Mouse (Mus musculus) left cerebral cortex, postnatal 25 days (tissue): ENCODE results near the gene Ttf1. TPM values are rescaled to one million over a fixed set of nuclear protein-coding genes. Genes with fewer than 3 reads are reported as not detected.

ENCODE experiments used
- DNase-seq, 2 experiments: peaks; one replicate each; pipeline ENCODE4 v3.0.0; 2022; ENCODE audit warnings: low spot score in 2 of 2, mixed read lengths in 1 of 2
- intact Hi-C: fragments of 180-260 bp; cut with DNase I; formaldehyde crosslinking; loops from one replicate; pipeline ENCODE4 v1.15.1; 2025
- total RNA-seq, 2 experiments: library from RNA; stranded (reverse); gene quantifications; 2 replicates each; pipeline ENCODE4 v1.2.3; 2021

The Ttf1 gene
- 10 to 100 TPM in 1 of 2 experiments, 1 to 10 TPM in 1; 9.6 to 10.9 TPM for total RNA-seq

GRCm38 (mm10) chr2:29060135-29060597 lies at the start of gene Ttf1:
Gene Ttf1 (plus strand): TSS chr2:29060262.
- intact Hi-C loops = loop anchor here (2.0 kb wide), 1 partner anchor 65 kb away; the partner anchor contains the start of gene Setx
- DNase-seq = peak; percentile 90 to 96

GRCm38 (mm10) chr2:29012523-29012922 lies 47.5 kb upstream of the Ttf1 start:
- intact Hi-C loops = no loop called here
- DNase-seq = no peak

DNA sequence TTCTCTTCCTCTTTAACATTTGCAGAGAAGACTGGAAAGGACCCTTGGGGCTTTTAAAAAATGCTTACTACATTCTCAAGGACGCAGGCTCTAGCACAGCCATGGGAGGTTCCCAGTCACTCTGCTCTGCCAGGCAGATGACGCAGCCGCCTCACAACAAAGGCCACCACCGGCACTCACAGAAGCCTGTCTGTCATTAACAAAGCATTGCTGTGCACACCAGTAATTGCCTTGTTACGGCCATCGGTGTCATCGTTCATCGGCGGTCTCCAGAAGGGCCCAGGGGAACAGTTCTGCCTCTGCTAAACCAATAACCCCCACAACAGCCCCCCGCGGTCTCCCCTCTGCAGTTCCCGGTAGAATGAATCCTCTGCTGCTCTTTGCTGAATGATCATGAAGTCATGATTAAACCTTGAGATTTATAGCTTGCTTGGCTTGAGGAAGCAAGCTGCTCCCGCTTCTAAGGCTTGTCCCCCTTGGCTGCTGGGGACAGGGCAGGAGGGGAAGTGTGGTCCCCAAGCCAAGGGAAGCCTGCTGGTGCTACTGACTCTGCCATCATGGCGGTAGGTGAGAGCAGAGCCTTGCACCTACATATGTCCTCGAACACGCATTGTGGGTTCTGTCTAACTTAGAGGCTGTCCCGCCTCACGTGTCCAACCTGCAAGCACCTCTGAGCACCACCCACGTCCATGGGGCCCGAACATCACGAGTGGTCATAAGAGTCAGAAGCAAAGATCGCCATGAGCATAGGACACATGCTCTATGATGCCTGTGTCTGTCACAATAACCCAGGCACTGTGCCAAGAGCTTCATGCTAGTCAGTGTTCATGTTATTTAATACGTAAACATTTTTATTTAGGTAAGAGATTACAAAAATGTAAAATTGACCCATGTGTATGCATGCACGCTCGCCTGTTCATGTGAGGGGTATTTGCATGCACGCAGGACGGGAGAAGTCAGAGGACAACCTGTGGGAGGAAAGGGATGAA lies 43.2 kb upstream of the Ttf1 start:
- intact Hi-C loops = no loop called here

GRCm38 (mm10) chr2:29018680-29019079 lies 41.4 kb upstream of the Ttf1 start:
- intact Hi-C loops = no loop called here
- no peak for DNase-seq

More for the DNA sequence above, 43.2 kb upstream of the Ttf1 start:
- DNase-seq = no peak

GRCm38 (mm10) chr2:29021025-29021424 lies 39.0 kb upstream of the Ttf1 start:
- DNase-seq = no peak
- intact Hi-C loops = no loop called here

DNA sequence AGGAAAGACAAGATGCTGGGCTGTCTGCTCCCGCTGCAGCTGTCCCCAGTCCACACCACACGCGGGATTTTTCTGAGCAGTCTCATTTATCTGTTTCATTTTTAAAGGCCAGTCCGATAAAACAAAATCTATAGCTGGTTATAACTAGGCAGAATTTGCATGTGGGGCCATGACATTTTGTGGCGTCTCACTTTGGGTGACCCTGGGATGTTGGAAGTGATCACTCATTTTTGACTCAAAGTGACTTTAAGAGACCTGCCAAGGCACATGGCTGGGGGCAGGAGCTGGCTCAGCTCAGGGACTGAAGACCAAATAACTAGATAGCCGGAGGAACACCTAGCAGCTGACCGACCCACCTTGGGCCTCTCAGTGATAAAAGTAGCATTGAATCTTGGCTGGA lies 37.1 kb upstream of the Ttf1 start:
- no peak for DNase-seq

GRCm38 (mm10) chr2:29025284-29025683 lies 34.8 kb upstream of the Ttf1 start:
- peak; percentile 23 to 92 for DNase-seq
- intact Hi-C loops = no loop called here

More for the DNA sequence above, 37.1 kb upstream of the Ttf1 start:
- intact Hi-C loops = no loop called here

GRCm38 (mm10) chr2:29030048-29030734 lies 29.9 kb upstream of the Ttf1 start:
- no peak for DNase-seq
- intact Hi-C loops = no loop called here

GRCm38 (mm10) chr2:29031951-29032350 lies 28.1 kb upstream of the Ttf1 start:
- intact Hi-C loops = no loop called here

DNA sequence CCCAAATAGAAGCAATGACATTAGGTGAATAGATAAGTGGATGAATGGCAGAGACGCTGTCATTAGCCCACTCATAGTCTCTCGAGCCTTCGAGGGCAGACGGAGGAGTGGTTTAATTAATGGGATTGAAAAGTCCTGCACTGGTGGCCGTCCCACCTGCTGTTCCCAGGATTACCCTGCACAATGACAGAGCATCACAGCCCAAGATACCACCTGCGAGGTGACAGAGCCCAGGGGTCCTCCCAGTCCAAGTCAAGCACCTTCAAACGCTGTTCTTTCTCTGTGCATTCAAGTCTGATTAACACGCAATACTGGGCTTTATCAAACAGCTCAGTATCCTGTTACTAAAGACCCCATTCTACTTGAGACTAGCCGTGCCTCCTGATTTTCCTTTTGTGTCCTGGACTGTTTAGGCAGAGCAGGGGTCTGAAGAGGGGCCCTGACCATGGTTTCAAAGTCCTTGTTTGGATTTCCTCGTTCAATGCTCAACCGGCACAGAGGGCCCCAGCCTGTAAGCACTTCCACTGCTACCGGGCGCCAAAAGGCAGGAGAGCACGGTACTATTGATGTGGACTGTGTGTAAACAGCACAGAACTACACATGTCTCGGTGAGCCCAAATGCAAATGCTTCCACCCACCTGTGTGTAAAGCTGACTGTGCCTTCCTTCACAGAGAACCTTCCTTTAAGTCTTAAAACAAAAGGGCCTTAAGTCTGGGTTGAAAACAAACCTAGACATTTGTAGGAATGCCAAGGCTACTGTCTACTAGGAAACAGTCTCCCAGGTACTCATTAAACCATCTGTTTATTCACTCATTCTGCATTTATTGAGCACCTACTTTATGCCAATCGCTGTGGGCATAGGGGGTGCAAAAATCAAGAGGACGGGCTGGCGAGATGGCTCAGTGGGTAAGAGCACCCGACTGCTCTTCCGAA lies 25.3 kb upstream of the Ttf1 start:
- intact Hi-C loops = loop anchor here (5.0 kb wide), 1 partner anchor 38 kb away; no protein-coding TSS in a partner anchor
- DNase-seq = no peak

More at GRCm38 (mm10) chr2:29031951-29032350, 28.1 kb upstream of the Ttf1 start:
- DNase-seq = no peak

DNA sequence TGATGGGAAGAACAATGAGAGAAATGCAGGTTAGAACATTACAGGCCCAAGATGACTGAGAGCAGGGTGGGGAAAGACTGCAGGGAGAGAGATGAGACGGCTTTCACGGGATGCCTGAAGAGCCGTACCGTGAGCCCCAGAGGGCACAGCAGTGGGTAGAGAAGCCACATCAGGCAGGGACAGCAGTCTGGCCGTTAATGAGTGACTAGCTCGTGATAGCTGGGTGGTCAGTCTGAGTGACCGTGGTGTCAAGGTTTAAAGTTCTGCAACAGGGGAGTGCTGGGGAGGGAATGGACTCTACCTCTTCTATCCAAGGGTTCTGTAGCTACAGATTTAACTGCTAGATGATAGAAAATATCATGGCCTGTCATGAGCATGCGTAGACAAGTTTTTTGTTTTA lies 24.4 kb upstream of the Ttf1 start:
- intact Hi-C loops = loop anchor here (5.0 kb wide), 1 partner anchor 38 kb away; no protein-coding TSS in a partner anchor
- DNase-seq = no peak

- intact Hi-C loops = loop anchor here (5.0 kb wide), 1 partner anchor 42 kb away; no protein-coding TSS in a partner anchor
- DNase-seq = no peak
Measured at GRCm38 (mm10) chr2:29039741-29040140, 20.3 kb upstream of the Ttf1 start.

GRCm38 (mm10) chr2:29040594-29041476 lies 19.2 kb upstream of the Ttf1 start:
- intact Hi-C loops = no loop called here
- no peak for DNase-seq

DNA sequence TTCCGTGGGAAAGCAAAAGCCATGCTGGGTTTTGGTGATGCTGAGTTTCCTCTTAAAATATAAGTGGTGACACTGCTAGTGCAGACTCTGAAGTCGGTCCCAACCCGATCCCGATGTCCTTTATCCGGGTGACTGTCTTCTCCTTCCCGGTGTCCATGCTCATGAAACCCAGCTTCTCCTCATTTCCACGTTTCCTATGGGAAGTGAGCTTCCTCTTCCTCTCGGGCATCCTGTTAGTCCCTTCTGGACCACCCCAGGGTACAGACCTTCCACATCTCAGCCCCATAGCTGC lies 18.6 kb upstream of the Ttf1 start:
- intact Hi-C loops = no loop called here
- DNase-seq = no peak

DNA sequence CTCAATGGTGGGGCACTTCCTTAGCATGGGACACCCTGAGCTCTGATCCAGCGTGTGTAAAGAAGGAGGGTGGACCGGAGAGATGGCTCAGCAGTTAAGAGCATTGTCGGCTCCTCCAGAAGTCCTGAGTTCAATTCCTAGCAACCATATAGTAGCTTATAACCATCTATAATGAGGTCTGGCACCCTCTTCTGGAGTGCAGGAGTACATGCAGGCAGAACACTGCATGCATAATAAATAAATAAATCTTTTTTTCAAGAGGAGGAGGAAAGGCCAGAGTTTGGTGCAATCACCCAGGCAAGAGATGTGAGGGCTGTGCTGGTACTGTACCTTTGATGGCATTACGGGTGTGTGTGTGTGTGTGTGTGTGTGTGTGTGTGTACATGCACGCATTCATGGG lies 17.9 kb upstream of the Ttf1 start:
- no peak for DNase-seq
- intact Hi-C loops = no loop called here

DNA sequence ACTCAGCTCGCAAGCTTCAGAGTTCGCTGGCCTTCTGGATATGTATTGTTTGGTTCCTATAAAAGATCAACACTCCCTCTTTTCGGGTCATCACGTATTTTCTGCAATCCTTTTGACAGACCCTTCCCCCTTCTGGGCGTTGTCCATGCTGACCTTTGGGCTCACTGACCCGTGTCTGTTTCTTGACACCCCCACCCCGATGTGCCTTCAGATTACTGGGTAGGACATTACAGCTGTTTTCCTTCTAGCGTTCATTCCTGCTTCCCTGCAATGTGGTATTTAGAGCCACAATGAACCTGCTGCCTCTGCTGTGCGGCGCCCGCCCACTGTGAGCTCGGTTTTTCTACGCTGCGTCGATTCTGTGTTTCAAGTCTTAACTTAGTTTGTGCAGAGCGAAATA lies 13.9 kb upstream of the Ttf1 start:
- intact Hi-C loops = no loop called here
- DNase-seq = peak; percentile 20 to 23

DNA sequence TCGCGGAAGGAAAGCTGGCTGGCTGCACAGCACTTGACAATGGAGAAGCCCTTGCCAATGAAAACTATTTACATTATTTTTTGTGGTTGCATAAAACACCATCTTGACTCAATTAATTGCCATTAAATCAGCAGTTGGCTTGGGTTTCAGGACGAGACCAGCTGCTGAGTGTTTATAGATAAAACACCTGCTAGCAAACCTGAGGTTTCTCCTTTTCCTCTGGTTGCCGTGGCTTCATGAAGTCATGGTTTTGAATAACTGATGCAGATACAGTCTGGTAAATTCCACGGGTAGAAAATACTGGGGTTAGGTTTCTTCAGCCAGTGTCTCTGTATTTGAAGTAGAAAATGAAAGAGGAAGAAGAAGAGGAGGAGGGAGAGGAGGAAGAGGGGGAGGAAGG lies 8.1 kb upstream of the Ttf1 start:
- DNase-seq = no peak
- intact Hi-C loops = loop anchor here (2.0 kb wide), 1 partner anchor 75 kb away; no protein-coding TSS in a partner anchor

GRCm38 (mm10) chr2:29052943-29053454 lies 7.1 kb upstream of the Ttf1 start:
- DNase-seq = peak; percentile 49 to 55
- intact Hi-C loops = loop anchor here (1.0 to 2.0 kb wide), 2 partner anchors 76 to 129 kb away; no protein-coding TSS in a partner anchor
